Mouse (Mus musculus): ENCODE data around the gene Them5. TPM values are rescaled to one million over a fixed set of nuclear protein-coding genes. Genes with fewer than 3 reads are reported as not detected.
A peak's percentile ranks its signal among the peaks of the same experiment; 100 is the strongest.

Them5 gene
- polyA plus RNA-seq, 1 experiment from 2014 or later, result 0.13 TPM

DNA sequence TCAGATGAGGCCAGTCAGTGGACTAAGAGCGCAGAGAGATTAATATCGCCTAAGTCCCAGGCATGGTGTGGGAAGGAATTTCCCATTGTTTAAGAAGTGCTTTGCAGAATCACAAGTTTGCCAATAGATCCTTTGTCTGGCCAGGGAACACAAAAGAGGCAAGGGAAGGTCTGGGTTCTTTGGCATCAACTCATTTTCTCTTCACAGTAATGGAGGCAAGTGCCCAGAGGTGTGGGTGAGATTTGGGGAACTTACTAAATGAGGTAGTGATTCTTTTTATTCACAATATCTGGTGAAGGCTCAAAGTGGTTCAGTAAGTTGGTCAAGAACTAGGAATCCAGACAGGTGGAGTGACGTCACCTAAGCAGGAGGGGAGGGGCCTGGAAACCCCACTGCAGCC lies 3.0 kb downstream of the Them5 start:
- Histone ChIP-seq H3K27ac (no peak overlapping the region), H3K27me3 (no peaks in the 10 kb centered on the region), H3K4me3 (no peak overlapping the region), H3K4me2 (no peak overlapping the region), H3K9ac (no peak overlapping the region), H3K36me3 (no peaks in the 10 kb centered on the region), H3K9me3 (no peaks in the 10 kb centered on the region), H3K4me1 (replicated peaks) (peaks cover 14% of the 10 kb centered on the region)
- ATAC-seq (ENCODE audit: low FRiP score), result no peak
- 73% methylated on average over 3 of the region's 3 CpGs for WGBS

DNA sequence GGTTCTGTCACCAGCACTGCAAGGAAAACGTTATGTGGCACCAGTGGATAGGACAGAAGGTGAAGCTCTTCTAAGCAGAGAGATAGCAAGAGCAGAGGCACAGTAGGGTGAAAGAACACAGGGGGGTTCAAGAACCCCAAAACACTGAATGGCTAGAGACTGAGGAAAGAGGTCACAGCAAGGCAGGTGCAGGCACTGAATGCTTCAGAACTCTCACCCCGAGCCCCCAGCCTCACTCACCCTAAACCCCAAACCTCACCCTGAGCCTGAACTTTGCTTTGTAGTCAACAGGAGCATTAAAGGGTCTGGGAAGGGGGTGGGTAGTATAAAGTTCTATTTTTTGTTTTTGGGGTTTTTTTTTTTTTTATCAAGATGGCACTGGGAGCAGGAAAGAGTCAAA lies 6.2 kb downstream of the Them5 start:
- H3K4me1 ChIP-seq (replicated peaks), result no peaks in the 10 kb centered on the region
- H3K9me3 ChIP-seq, result no peaks in the 10 kb centered on the region
- H3K4me2 ChIP-seq, result no peak overlapping the region
- no peaks in the 10 kb centered on the region for H3K27me3 ChIP-seq
- H3K36me3 ChIP-seq, result no peaks in the 10 kb centered on the region
- ATAC-seq (ENCODE audit: low FRiP score), result no peak
- 79% methylated on average over 2 of the region's 2 CpGs for WGBS
- H3K27ac ChIP-seq, result no peak overlapping the region
- H3K9ac ChIP-seq, result no peak overlapping the region
- H3K4me3 ChIP-seq, result no peak overlapping the region

DNA sequence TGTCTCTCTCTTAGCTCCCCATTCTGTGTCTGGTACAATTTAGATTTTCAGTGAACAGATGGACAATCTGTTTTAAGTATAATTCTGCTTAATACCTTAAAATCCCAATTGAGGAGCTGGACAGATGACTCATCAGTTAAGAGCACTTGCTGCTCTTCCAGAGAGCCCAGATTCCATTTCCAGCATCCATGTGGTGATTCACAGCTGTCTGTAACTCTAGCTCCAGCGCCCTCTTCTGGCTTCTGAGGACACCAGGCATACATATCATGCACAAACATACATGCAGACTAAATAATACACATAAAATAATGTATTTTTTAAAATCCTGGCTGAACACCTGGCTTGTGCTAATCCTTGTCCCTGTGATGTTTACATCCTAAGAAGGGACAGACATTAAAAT lies 18.9 kb downstream of the Them5 start:
- Histone ChIP-seq H3K27ac (no peak overlapping the region), H3K36me3 (no peaks in the 10 kb centered on the region), H3K9ac (no peak overlapping the region), H3K4me3 (no peak overlapping the region), H3K9me3 (no peaks in the 10 kb centered on the region; the same call in 1 of the 2 replicates), H3K4me2 (no peak overlapping the region), H3K4me1 (replicated peaks) (peaks cover 22% of the 10 kb centered on the region), H3K27me3 (peaks cover 21% of the 10 kb centered on the region)
- no peak for ATAC-seq (ENCODE audit: low FRiP score)
- 0% methylated on average over 1 of the region's 1 CpGs for WGBS

DNA sequence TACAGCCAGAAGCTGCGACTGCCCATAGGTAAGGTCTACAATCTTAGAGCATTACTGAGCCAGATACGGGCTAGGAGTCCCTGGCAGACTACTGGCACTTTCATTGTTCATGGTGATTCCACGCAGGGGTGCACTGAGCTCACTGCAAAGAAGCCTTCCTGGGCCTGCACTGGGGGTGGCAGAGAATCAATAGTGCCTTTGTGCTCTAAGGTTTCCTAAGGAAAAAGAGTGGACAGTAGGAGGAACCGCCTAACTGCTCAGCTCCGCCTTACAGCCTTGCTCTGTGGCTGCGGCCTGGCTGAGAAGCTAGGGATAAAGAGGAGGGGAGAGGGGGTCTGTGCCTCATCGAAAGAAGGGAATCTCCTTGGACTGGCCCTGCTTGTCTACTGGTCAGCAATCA lies 20.2 kb downstream of the Them5 start, which contains the start of gene C2cd4d:
Gene C2cd4d (plus strand): TSS at position 301 of the 400 bp plus-strand sequence.
- H3K27me3 ChIP-seq, result peaks cover 27% of the 10 kb centered on the region
- ATAC-seq (ENCODE audit: low FRiP score), result no peak
- peak within 1 kb of the TSS; percentile 90 for H3K9ac ChIP-seq
- H3K9me3 ChIP-seq, result no peaks in the 10 kb centered on the region
- H3K4me1 ChIP-seq (replicated peaks), result peaks cover 22% of the 10 kb centered on the region
- 30% methylated on average over 7 of the region's 7 CpGs for WGBS
- H3K27ac ChIP-seq, result no peak within 1 kb of the TSS
- H3K36me3 ChIP-seq, result no peaks in the 10 kb centered on the region
- peak within 1 kb of the TSS; percentile 56 for H3K4me3 ChIP-seq
- H3K4me2 ChIP-seq, result peak within 1 kb of the TSS; percentile 82

DNA sequence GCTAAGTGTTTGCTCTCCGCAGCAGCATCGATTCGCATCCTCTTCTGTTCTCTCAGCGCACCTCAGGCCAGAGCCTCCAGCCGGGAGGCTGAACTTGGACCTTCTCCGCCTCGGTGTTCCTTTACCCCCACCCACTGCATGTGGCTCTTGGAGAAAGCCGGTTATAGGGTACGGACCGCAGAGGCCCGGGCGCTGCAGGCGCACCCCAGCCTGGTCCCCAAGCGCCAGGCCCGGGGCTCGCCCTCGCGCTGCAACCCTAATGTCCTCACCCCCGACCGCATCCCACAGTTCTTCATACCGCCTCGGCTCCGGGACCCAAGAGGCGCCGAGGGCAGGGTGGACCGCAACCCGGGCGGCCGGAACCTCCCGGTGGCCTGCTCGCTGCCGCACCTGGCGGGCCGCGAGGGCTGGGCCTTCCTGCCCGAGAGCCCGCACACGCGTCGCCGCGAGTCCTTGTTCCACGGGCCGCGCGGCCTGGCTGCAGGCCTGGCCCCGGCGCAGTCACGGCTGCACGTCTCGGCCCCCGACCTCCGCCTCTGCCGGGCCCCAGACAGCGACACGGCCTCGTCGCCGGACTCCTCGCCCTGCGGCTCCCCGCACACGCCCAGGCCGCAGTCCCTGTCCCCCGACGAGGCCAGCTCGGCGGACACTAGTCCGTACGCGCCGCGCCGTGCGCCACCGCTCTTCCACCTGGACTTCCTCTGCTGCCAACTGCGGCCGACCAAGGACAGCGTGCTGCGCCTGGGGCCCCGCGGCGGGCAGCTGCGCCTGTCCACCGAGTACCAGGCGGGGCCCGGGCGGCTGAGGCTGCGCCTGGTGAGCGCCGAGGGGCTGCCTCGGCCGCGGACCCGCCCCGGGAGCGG lies 21.6 kb downstream of the Them5 start:
- Histone ChIP-seq H3K4me3 (peak overlapping the region; percentile 56), H3K36me3 (no peaks in the 10 kb centered on the region), H3K4me1 (replicated peaks) (peaks cover 22% of the 10 kb centered on the region), H3K4me2 (peak overlapping the region; percentile 82), H3K9ac (peak overlapping the region; percentile 90), H3K9me3 (no peaks in the 10 kb centered on the region), H3K27ac (peak overlapping the region; percentile 44), H3K27me3 (peaks cover 27% of the 10 kb centered on the region)
- ATAC-seq (ENCODE audit: low FRiP score), result peak; percentile 64
- WGBS, result 7% methylated on average over 74 of the region's 97 CpGs

DNA sequence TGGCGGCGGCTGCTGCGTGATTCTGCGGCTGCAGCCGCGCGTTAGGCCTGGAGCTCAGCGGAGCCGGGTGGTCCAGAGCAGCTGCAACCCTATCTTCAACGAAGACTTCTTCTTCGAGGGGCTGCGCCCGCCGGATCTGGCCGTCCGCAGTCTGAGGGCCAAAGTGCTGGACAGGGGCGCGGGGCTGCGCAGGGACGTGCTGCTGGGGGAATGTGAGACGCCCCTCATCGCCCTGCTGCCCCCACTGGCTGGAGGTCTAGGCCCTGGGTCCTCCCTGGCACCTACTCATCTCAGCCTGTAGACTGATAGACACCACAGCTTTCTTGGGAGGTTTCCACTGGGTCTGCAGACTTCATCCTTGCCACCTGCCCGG lies 22.2 kb downstream of the Them5 start:
- H3K36me3 ChIP-seq, result no peaks in the 10 kb centered on the region
- peak overlapping the region; percentile 56 for H3K4me3 ChIP-seq
- H3K4me1 ChIP-seq (replicated peaks), result peaks cover 22% of the 10 kb centered on the region
- peaks cover 27% of the 10 kb centered on the region for H3K27me3 ChIP-seq
- peak overlapping the region; percentile 44 for H3K27ac ChIP-seq
- H3K9me3 ChIP-seq, result no peaks in the 10 kb centered on the region
- ATAC-seq (ENCODE audit: low FRiP score), result no peak; the same call in 1 of the 2 replicates
- H3K9ac ChIP-seq, result peak overlapping the region; percentile 90
- 4% methylated on average over 23 of the region's 23 CpGs for WGBS
- peak overlapping the region; percentile 82 for H3K4me2 ChIP-seq

DNA sequence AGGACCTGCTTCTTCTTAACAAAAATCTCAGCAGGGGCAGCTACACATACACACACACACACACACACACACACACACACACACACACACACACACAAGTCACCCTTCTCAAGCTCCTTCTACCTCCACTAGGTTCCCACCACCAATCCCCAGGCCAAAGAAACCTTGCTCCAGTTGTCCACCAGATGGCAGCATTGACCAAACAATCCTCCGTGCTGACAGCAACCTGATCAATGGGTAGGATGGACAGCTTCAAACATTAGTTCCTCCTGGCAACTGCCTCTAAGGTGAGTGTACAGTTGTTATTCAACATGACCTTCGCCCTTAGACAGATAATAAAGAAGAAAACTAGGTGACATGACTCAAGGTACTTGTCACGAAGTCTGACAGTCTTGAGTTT lies 24.9 kb downstream of the Them5 start:
- H3K27me3 ChIP-seq, result peaks cover 27% of the 10 kb centered on the region
- H3K9ac ChIP-seq, result no peak overlapping the region
- 0 out of 2 replicates have a peak, but pooled peaks have one; percentile 8 for ATAC-seq (ENCODE audit: low FRiP score)
- WGBS, result 24% methylated on average over 3 of the region's 3 CpGs
- peaks cover 27% of the 10 kb centered on the region for H3K4me1 ChIP-seq (replicated peaks)
- H3K36me3 ChIP-seq, result no peaks in the 10 kb centered on the region
- no peak overlapping the region for H3K4me2 ChIP-seq
- H3K4me3 ChIP-seq, result no peak overlapping the region
- H3K27ac ChIP-seq, result no peak overlapping the region
- H3K9me3 ChIP-seq, result no peaks in the 10 kb centered on the region

DNA sequence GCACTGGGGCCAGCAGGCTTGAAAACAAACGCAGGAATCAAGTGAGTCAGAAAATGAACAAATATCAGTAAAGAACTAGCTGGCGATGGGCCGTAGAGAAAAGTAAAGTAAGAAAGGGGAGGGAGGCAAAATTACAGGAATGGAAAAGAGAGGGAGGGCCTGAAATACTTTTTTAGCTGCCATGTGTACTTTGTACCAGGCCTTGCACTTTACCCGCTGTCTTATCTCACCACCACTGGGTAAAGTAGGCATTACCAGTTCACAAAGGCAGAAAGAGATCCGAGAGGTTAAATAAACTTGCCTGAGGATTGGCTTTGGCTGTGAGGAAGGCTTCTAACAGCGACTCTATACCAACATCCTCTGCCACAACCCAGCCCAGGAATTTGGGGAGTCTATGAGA lies 25.6 kb downstream of the Them5 start:
- Histone ChIP-seq H3K4me1 (replicated peaks) (peaks cover 26% of the 10 kb centered on the region), H3K27ac (no peak overlapping the region), H3K27me3 (peaks cover 20% of the 10 kb centered on the region), H3K9me3 (no peaks in the 10 kb centered on the region), H3K36me3 (no peaks in the 10 kb centered on the region), H3K4me2 (no peak overlapping the region), H3K9ac (no peak overlapping the region), H3K4me3 (no peak overlapping the region)
- WGBS, result 84% methylated on average over 6 of the region's 6 CpGs
- ATAC-seq (ENCODE audit: low FRiP score), result no peak

DNA sequence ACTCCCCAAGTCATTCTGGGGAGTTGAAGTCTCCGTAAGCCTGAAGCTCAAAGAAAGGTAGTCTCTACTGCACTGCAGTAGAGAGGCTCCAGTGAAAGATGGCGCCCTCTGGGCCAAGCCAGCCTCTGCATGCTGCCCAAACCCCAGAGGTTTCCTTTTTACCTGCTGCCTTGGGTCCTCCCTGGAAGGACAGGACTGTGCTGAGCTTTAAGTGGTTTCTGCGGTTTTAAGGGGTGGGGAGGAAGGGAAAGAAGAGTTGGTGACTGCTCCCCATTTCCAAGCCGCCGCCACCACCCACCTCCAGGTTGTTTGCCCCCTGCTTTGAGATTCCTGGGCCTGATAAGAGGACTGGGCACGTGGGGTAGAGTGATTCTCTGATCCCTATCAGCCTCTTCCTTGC lies 26.7 kb downstream of the Them5 start:
- 72% methylated on average over 6 of the region's 6 CpGs for WGBS
- Histone ChIP-seq H3K4me3 (no peak overlapping the region), H3K27ac (no peak overlapping the region), H3K36me3 (no peaks in the 10 kb centered on the region), H3K9ac (peak overlapping the region; percentile 5; the same call in 1 of the 2 replicates), H3K4me2 (no peak overlapping the region), H3K9me3 (no peaks in the 10 kb centered on the region), H3K27me3 (peaks cover 23% of the 10 kb centered on the region), H3K4me1 (replicated peaks) (peaks cover 29% of the 10 kb centered on the region)
- ATAC-seq (ENCODE audit: low FRiP score), result no peak

DNA sequence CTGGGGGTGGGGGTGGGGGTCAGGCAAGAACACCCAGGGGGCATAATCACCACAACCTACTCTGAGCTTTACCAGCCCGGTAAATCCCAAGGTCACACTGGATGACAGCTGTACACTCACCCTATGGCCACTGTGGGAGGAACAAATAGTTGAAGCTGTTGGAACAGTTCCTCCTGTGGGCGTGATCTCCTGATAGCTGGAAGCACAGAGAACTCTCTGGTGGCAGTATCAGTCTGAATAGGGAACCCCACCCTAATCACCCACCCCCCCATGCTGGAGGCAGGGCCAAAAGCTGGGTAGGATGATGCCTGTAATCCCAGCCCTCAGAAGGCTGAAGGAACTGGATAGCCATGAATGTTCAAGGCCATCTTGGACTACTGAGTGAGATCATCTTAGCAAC lies 27.8 kb downstream of the Them5 start:
- Histone ChIP-seq H3K4me3 (no peak overlapping the region), H3K9ac (no peak overlapping the region), H3K27ac (no peak overlapping the region), H3K4me1 (replicated peaks) (peaks cover 24% of the 10 kb centered on the region), H3K9me3 (no peaks in the 10 kb centered on the region), H3K36me3 (no peaks in the 10 kb centered on the region), H3K27me3 (peaks cover 30% of the 10 kb centered on the region), H3K4me2 (no peak overlapping the region)
- WGBS, result 64% methylated on average over 2 of the region's 2 CpGs
- ATAC-seq (ENCODE audit: low FRiP score), result no peak

DNA sequence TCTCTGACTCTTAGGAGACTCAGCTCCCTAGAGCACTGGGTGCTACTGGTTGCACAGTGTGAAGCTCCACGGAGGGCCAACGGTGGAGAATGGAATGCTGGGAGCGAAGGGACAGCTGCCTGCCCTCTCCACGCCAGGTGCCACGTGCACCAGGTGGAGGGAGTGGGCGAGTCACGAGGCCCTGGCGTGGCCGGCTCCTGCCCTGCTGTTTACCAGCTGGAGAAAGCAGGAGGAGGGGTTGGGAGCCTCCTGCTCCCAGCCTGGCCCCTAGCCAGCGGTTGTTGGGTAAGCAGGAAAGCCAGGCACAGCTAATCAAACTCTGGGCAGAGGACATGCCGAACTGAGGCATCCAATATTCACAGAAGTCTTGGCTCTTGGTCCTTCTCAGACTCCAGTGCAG lies 29.7 kb downstream of the Them5 start:
- Histone ChIP-seq H3K27ac (no peak overlapping the region), H3K4me3 (peak overlapping the region; percentile 16), H3K4me1 (replicated peaks) (peaks cover 24% of the 10 kb centered on the region), H3K9me3 (no peaks in the 10 kb centered on the region), H3K36me3 (no peaks in the 10 kb centered on the region), H3K9ac (0 out of 2 replicates have a peak overlapping the region, but pooled peaks have one; percentile 1), H3K27me3 (peaks cover 19% of the 10 kb centered on the region), H3K4me2 (peak overlapping the region; percentile 35)
- WGBS, result 6% methylated on average over 11 of the region's 11 CpGs
- ATAC-seq (ENCODE audit: low FRiP score), result peak; percentile 40

DNA sequence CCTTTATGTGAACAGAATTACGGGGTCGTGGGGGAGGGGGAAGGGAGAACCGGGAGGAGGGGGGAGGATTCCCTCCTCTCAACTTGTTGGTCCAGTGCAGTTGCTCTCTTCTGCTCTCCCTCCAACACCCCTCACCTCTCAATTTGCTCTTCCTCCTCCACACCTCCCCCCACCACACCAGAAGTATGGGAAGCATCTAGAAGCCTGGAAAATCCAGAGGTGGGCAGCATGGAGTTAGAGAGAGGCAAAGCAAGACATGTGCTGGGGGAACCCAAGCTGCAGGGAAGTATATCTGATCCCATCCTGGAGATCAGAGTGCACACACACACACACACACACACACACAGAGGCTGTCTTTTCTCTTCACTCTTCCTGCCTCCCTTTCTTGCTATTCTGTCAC lies 30.1 kb downstream of the Them5 start:
- H3K4me1 ChIP-seq (replicated peaks), result peaks cover 24% of the 10 kb centered on the region
- 0 out of 2 replicates have a peak, but pooled peaks have one; percentile 5 for ATAC-seq (ENCODE audit: low FRiP score)
- H3K27me3 ChIP-seq, result peaks cover 19% of the 10 kb centered on the region
- 0% methylated on average over 3 of the region's 3 CpGs for WGBS
- no peaks in the 10 kb centered on the region for H3K36me3 ChIP-seq
- 0 out of 2 replicates have a peak overlapping the region, but pooled peaks have one; percentile 1 for H3K9ac ChIP-seq
- no peak overlapping the region for H3K27ac ChIP-seq
- peak overlapping the region; percentile 35 for H3K4me2 ChIP-seq
- H3K4me3 ChIP-seq, result no peak overlapping the region
- no peaks in the 10 kb centered on the region for H3K9me3 ChIP-seq

DNA sequence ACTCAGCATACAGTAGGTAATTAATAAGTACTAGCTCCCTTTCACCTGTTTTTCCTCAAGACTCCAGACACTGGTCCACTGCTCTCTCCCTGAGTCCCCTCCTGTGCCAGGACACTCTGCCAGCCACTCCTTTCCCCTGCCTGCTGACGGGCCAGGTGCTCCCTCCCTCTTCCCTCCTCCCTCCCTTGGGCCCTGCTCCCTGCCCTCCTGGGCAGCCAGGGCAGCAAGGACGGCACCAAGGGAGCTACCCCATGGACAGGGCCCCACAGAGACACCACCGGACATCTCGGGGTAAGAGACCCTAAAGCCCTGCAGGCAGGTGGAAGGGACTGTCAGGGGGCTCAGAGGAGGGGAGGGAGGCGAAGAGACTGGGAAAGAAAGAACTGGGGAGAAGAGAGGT lies 30.7 kb downstream of the Them5 start, which contains the start of gene Rorc:
Gene Rorc (plus strand): TSS at position 154 of the 400 bp plus-strand sequence.
- WGBS, result 9% methylated on average over 5 of the region's 5 CpGs
- Histone ChIP-seq H3K4me2 (peak within 1 kb of the TSS; percentile 41), H3K4me3 (peak within 1 kb of the TSS; percentile 16), H3K9ac (peak within 1 kb of the TSS; percentile 43; the same call in 1 of the 2 replicates), H3K27me3 (peaks cover 22% of the 10 kb centered on the region), H3K36me3 (no peaks in the 10 kb centered on the region), H3K4me1 (replicated peaks) (peaks cover 24% of the 10 kb centered on the region), H3K9me3 (no peaks in the 10 kb centered on the region), H3K27ac (no peak within 1 kb of the TSS)
- ATAC-seq (ENCODE audit: low FRiP score), result no peak

Data from hindbrain, embryonic 13.5 days (tissue).